Mouse (Mus musculus) adrenal gland, adult 2 months (tissue): ENCODE data around the gene Gm11037. TPM values are rescaled to one million over a fixed set of nuclear protein-coding genes. Genes with fewer than 3 reads are reported as not detected.

Experiments
- DNase-seq: peaks from one replicate; pipeline ENCODE4 v3.0.0; 2021
- polyA plus RNA-seq: library from polyadenylated mRNA; depleted of rRNA; stranded (reverse); fragments of >200 nt; gene quantifications from 2 replicates; pipeline ENCODE4 v1.2.3, GENCODE M21; 2012; rRNA removed
- total RNA-seq, 2 experiments: library from RNA; stranded (reverse); gene quantifications; 2 replicates each; pipeline ENCODE4 v1.2.3; 2021

The Gm11037 gene
- total and polyA plus RNA-seq, 3 experiments = not detected

GRCm38 (mm10) chr2:131179246-131179886 is 46.1 kb downstream of the Gm11037 start:
- DNase-seq = peak; percentile 76

GRCm38 (mm10) chr2:131179990-131180587 is 46.8 kb downstream of the Gm11037 start, which contains the start of gene Cenpb:
TSS of gene Cenpb (minus strand) at chr2:131180067.
- peak; percentile 90 for DNase-seq

Other genes starting within 250 kb of the Gm11037 start
- 10 to 100 TPM; 36.9 to 43.5 TPM for gene 4930402H24Rik, start 227.1 kb upstream of the Gm11037 start, total RNA-seq
- gene 4930402H24Rik, start 227.1 kb upstream of the Gm11037 start, polyA plus RNA-seq = 31.1 and 40.0 TPM in 2 replicates
- gene Atrn, start 227.0 kb upstream of the Gm11037 start, total RNA-seq = 10 to 100 TPM; 27.3 to 31.5 TPM
- 9.8 and 10.3 TPM in 2 replicates for gene Atrn, start 227.0 kb upstream of the Gm11037 start, polyA plus RNA-seq
- 1 to 10 TPM; 5.9 to 6.1 TPM for gene Gfra4, start 90.4 kb upstream of the Gm11037 start, total RNA-seq
- gene Gfra4, start 90.4 kb upstream of the Gm11037 start, polyA plus RNA-seq = 30.4 and 56.7 TPM in 2 replicates
- gene Adam33, start 69.7 kb upstream of the Gm11037 start, total RNA-seq = 1 to 10 TPM; 1.6 to 3.4 TPM
- gene Adam33, start 69.7 kb upstream of the Gm11037 start, polyA plus RNA-seq = 11.5 and 15.5 TPM in 2 replicates
- gene Siglec1, start 46.7 kb upstream of the Gm11037 start, total RNA-seq = 1 to 10 TPM; 4.1 to 6.6 TPM
- gene Siglec1, start 46.7 kb upstream of the Gm11037 start, polyA plus RNA-seq = 17.9 and 19.8 TPM in 2 replicates
- gene Hspa12b, start 6.2 kb upstream of the Gm11037 start, total RNA-seq = 10 to 100 TPM in 1 of 2 experiments, 1 to 10 TPM in 1; 6.9 to 12.6 TPM
- gene Hspa12b, start 6.2 kb upstream of the Gm11037 start, polyA plus RNA-seq = 9.4 and 16.4 TPM in 2 replicates
- 100 to 1,000 TPM; 114 to 123 TPM for gene 1700037H04Rik, start 26.6 kb downstream of the Gm11037 start, total RNA-seq
- gene 1700037H04Rik, start 26.6 kb downstream of the Gm11037 start, polyA plus RNA-seq = 195 and 319 TPM in 2 replicates
- gene Cenpb, start 46.6 kb downstream of the Gm11037 start, total RNA-seq = 10 to 100 TPM; 47.7 to 88.5 TPM
- 94.5 and 107 TPM in 2 replicates for gene Cenpb, start 46.6 kb downstream of the Gm11037 start, polyA plus RNA-seq
- 1 to 10 TPM; 3.4 to 5.5 TPM for gene Cdc25b, start 53.5 kb downstream of the Gm11037 start, total RNA-seq
- 7.7 and 9.7 TPM in 2 replicates for gene Cdc25b, start 53.5 kb downstream of the Gm11037 start, polyA plus RNA-seq
- gene Spef1, start 53.8 kb downstream of the Gm11037 start, total RNA-seq = 1 to 10 TPM; 4.3 to 5.4 TPM
- gene Spef1, start 53.8 kb downstream of the Gm11037 start, polyA plus RNA-seq = 4.8 and 5.3 TPM in 2 replicates
- gene Ap5s1, start 73.6 kb downstream of the Gm11037 start, total RNA-seq = 10 to 100 TPM; 13.7 to 20.2 TPM
- gene Ap5s1, start 73.6 kb downstream of the Gm11037 start, polyA plus RNA-seq = 89.8 and 91.7 TPM in 2 replicates
- gene Mavs, start 100.6 kb downstream of the Gm11037 start, total RNA-seq = 10 to 100 TPM; 46.2 to 48.8 TPM
- 81.8 and 89.7 TPM in 2 replicates for gene Mavs, start 100.6 kb downstream of the Gm11037 start, polyA plus RNA-seq
- gene Pank2, start 129.0 kb downstream of the Gm11037 start, total RNA-seq = 10 to 100 TPM; 51.7 to 55.2 TPM
- gene Pank2, start 129.0 kb downstream of the Gm11037 start, polyA plus RNA-seq = 9.8 and 10.7 TPM in 2 replicates
- gene Rnf24, start 219.4 kb downstream of the Gm11037 start, total RNA-seq = 10 to 100 TPM in 1 of 2 experiments, 1 to 10 TPM in 1; 8.6 to 13.0 TPM
- 2.4 and 2.5 TPM in 2 replicates for gene Rnf24, start 219.4 kb downstream of the Gm11037 start, polyA plus RNA-seq